Mouse (Mus musculus) erythroid progenitor cell, adult 5-6 weeks (primary cell): ENCODE measurements around the gene Fam57b. TPM values are rescaled to one million over a fixed set of nuclear protein-coding genes. Genes with fewer than 3 reads are reported as not detected.
A peak's percentile ranks its signal among the peaks of the same experiment; 100 is the strongest.

Experiments used
- ATAC-seq: replicated peaks from 2 replicates; pipeline ENCODE4 v1.8.0; 2016; ENCODE audit warnings: moderate number of reproducible peaks, mild to moderate bottlenecking, moderate TSS enrichment, inconsistent platforms; ENCODE audit not compliant: poor library complexity, low FRiP score, severe bottlenecking
- total RNA-seq, 2 experiments: library from RNA; stranded (forward) in 1 of 2; stranded (reverse) in 1 of 2; fragments of 150-400 nt in 1 of 2; fragments of 186-747, 209-891 nt in 1 of 2; gene quantifications; 2 replicates each; pipeline versions ENCODE4 v1.2.3 to v1.2.4; 2015 to 2017; ENCODE audit warnings: low replicate concordance in 2 of 2

Fam57b gene
- total RNA-seq, 2 experiments from 2014 or later = not detected

- peak; percentile 78 for ATAC-seq
Observed at GRCm38 (mm10) chr7:126821835-126822511, 24.5 kb downstream of the Fam57b start.

GRCm38 (mm10) chr7:126822741-126823140 lies 25.3 kb downstream of the Fam57b start:
- no peak for ATAC-seq

- ATAC-seq = no peak
Observed at GRCm38 (mm10) chr7:126823202-126823711, 25.8 kb downstream of the Fam57b start.

DNA sequence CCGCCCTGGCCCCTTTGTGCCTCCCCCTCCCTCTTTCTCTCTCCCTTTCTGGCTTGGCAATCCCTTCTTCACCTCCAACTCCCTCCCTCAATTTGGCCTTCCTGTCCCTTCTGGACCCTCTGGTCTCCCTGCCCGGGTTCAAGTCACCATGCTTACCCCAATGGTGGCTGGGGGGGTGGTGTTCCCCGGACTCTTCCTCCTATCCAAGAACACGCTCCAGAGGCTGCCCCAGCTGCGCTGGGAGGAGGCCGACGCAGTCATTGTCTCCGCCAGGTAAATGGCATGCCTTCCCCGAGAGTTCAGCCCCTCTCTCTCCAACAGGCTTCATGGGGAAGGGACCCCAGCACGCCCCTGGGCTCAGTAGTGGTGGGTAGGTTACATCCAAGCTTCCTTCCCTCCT lies 26.5 kb downstream of the Fam57b start:
- no peak for ATAC-seq

- ATAC-seq = no peak
Observed at GRCm38 (mm10) chr7:126825403-126825802, 27.9 kb downstream of the Fam57b start.

- ATAC-seq = no peak
Observed at GRCm38 (mm10) chr7:126825952-126826351, 28.5 kb downstream of the Fam57b start.

- peak; percentile 6; the same call in 1 of the 2 replicates for ATAC-seq
Observed at GRCm38 (mm10) chr7:126831539-126831938, 34.1 kb downstream of the Fam57b start, which contains the start of gene 4930451I11Rik. Gene 4930451I11Rik, minus strand, starts transcription at chr7:126831639.

DNA sequence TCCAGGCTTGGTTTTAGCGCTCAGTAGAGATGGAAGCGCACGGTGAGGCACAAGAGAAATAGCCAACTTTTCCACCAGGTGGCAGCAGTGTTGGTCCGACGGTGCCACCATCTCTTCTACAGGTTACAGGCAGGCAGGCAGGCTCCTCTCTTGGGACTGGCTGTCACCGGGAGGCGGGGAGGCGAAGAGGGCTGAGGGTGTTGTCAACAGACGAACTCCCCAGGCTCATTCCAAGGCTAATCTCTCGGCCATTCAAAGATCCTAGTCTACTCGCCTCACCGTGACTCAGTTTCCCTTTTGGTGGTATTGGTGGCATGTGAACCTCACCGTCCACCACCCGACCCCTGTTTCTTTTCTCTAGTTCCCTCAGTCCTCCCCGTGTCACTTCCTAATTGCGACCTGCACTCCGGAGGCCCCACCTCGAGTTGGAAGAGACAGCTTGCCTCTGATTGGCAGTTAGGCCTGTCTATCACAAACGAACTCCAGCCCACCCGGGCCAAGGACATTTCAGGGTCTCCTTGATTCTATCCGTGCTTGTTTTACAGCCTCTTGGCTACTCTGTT lies 34.6 kb downstream of the Fam57b start:
- ATAC-seq = peak; percentile 86

- no peak for ATAC-seq
Observed at GRCm38 (mm10) chr7:126833294-126833693, 35.8 kb downstream of the Fam57b start.

DNA sequence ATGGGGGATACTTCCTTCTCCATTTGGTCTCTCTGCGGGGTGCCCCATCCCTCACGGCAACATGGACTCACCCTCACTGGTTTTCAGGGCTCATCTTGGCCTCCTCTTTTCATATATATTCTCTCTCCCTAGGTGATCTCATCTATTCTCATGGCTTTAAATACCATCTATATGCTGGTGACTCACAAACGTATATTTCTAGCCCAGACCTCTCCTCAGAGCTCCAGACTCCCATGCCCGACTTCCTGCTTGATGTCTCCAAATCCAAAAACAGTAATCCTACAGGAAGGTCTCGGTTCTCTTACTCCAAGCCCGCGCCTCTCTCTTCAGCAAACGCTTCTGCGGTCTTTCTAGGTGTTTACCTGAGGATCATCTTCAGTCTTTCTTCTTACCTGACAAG lies 45.8 kb downstream of the Fam57b start:
- no peak for ATAC-seq

DNA sequence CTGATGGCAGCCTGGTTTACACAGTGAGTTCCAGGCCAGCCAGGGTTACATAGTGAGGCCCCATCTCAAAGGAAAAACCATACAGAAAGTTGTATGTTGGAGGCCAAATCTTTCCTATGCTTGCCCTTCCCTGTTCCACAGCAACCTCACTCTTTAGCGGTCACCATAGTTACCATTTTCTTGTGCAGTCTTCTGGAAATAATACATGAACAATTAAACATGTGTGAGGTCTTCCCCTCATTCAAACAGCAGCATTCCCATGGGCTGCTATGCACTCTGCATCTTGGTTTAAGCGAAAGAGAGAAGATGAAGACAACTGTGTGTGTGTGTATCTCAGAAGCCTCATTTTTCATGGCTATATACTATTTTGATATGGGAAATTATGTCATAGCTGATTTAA lies 48.0 kb downstream of the Fam57b start:
- no peak for ATAC-seq

DNA sequence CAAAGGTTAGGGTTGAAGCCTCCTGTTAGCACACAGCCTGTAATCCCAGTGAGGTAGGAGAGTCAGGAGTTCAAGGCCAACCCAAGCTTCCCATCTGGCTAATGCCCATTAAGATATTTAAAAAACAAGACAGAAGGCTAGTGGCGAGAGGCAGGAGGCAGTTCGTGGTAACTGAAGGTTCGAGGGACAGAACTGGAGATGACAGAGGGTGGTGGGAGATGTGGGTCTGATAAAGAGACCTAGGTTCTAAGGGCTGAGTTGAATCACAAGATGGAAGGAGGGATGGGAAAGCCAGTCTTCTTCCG lies 49.6 kb downstream of the Fam57b start, which contains the start of gene Doc2a:
Gene Doc2a, plus strand, starts transcription at position 301 of the 305 bp plus-strand sequence.
- no peak for ATAC-seq

DNA sequence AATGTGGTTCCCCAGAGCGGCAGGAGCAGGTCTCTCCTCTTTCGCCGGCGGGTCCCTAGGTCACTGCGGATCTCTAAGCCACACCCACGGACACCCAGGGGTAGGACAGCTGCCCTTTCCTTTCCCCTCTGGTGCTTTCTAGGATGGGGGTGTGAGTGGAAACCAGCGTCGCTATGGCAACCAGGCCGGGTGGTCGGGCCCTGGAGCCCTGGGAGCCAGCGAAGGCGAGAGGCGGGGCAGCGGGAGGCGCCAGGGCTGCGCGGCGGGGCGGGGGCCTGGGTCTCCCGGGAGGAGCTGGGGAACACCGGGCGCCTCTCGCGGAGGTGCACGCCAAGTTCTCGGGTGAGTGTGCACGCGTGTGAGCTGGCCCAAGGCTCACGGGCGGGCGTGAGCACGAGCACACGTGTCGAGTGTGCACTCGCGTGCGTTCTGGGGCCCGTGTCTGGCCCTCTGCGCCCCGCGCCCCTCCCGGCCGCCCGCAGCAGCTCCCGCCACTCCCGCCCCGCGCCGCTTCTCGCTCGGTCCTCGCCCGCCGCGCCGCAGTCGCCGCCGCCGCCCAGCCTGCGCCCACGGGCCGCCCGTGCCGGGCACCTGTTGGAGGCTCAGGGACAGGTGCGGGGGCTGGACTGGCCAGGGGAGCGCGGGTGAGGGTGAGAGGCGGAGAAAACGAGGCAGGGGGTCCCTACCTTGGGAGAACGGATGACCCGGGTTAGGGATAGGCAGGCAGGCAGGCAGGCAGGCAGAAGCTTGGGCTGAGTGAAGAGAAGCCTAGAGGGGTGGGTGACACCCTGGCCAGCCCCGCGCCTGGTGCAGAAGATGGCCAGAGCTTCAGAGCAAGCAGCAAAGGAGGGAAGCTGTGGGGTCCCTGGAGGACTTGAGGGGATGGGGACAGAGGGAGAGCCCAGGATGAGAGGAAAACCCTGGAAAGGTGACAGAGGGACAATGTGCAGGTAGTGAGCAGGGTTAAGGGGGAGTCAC lies 50.2 kb downstream of the Fam57b start:
- ATAC-seq = no peak

GRCm38 (mm10) chr7:126848794-126849193 lies 51.3 kb downstream of the Fam57b start:
- no peak for ATAC-seq

DNA sequence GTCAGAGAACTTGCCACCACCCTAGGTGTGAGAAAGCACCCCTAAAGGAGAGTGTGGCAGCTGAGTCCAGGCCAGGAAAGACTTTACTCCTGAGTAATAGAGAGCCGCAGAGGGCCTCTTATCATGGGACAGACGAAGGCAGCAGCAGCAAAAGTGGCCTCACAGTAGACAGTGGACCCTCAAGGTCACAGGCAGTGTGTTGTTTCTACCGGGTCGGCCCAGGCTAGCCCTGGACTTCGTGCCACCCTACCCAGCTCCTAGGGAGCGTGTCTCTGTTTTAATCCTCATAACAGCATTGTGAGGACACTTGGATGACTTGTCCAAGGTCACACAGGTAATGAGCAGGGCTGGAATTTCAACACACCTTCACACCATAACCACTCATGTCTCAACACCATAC lies 52.7 kb downstream of the Fam57b start:
- no peak for ATAC-seq

DNA sequence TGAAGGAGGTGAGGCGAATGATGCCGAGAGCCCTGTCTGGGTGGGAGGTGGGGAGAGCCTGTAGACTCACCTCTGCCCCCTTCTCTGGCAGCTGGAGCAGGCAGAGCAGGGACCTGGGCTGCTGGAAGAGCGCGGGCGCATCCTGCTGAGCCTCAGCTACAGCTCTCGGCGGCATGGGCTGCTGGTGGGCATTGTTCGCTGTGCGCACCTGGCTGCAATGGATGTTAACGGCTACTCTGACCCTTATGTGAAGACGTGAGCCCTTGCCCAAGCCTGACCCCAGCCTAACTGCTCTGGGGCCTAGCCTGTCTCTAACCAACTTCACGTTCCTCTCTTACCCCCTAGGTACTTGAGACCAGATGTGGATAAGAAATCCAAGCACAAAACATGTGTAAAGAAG lies 53.7 kb downstream of the Fam57b start:
- ATAC-seq = no peak

DNA sequence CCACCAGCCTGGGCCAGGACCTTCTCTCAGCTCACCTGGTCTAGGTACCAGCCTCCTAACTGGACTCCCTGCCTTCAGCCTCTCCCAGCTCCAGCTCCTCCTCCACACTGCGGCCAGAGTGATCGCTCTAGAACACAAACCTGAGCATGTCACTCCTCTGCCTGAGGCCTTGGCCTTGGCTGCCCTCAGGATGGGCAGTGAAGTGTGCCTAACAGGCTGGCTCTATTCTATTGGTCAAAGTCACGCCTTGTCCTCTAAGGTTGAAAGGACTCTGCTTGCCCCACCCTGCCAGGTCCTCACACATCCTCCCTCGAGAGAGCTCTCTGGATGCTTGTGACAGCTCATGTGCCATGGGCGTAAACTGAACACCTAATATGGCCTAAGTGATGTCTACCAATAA lies 56.0 kb downstream of the Fam57b start:
- ATAC-seq = no peak

DNA sequence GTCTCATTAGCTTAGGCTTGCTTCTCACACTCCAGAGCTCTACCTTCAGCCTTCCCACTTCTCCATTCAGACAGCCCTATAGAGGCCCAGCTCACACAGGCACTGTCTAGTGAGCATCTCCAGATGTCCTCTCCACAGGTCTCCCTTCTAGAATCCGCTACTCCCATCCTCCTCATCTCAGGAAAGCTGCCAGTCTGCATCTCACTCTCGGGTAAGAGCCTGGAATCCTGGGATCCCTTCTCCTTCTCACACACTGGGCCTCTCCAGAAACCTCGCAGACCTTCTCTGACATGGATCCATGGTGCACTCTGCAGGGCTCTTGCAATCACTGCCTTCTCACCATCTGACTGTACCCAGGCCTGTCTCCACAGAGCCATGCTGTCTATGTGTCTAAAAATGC lies 58.2 kb downstream of the Fam57b start:
- ATAC-seq = no peak

DNA sequence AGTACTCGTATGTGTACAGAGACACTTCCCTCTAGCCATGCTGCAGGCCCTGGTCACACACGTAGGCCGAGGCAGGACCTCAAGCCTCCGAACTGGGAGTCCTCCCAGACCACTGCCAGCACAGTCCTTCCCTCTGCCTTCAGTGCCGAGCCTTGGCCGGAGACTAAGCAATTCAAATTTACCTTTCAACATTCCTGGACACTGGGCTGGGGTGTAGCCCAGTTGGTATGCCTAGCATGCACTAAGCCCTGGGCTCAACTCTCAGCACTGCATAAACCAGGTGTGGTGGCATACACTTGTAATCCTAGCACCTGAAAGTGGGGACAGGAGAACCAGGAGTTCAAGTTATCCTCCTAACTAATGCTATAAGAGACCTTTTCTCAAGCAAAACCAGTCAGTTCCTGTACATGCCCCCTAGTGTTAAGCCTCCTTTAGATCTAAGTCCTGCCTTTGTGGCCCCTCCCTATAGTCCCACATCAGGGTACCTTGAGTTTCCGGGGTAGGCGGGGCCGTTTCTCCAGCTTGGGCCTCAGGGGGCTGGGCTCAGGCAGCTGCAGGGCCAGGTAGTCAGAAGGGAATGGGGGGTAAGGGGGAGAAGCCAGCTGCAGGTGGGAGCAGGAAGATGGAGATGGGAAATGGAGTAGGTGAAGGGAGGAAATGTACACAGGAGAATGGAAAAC lies 59.4 kb downstream of the Fam57b start:
- ATAC-seq = no peak

GRCm38 (mm10) chr7:126860987-126861386 lies 63.5 kb downstream of the Fam57b start:
- ATAC-seq = no peak
